Mouse (Mus musculus) granulocyte monocyte progenitor cell, adult 5-6 weeks (primary cell): Measurements from ENCODE around the gene Recql5. TPM values are rescaled to one million over a fixed set of nuclear protein-coding genes. Genes with fewer than 3 reads are reported as not detected.

Source experiments
- ATAC-seq: replicated peaks from 2 replicates; pipeline ENCODE4 v1.8.0; 2016; ENCODE audit warnings: mild to moderate bottlenecking, moderate TSS enrichment, inconsistent platforms; ENCODE audit not compliant: poor library complexity, severe bottlenecking
- total RNA-seq, 2 experiments: library from RNA; stranded (forward) in 1 of 2; stranded (reverse) in 1 of 2; fragments of 200-712, 200-1000 nt in 1 of 2; fragments of >200 nt in 1 of 2; fragmentation: Nextera tagmentation in 1 of 2; gene quantifications; 2 replicates each; pipeline ENCODE4 v1.2.3; 2014 to 2017

Recql5 gene
- total RNA-seq, 2 experiments from 2014 or later = 18.9 to 22.8 TPM

DNA sequence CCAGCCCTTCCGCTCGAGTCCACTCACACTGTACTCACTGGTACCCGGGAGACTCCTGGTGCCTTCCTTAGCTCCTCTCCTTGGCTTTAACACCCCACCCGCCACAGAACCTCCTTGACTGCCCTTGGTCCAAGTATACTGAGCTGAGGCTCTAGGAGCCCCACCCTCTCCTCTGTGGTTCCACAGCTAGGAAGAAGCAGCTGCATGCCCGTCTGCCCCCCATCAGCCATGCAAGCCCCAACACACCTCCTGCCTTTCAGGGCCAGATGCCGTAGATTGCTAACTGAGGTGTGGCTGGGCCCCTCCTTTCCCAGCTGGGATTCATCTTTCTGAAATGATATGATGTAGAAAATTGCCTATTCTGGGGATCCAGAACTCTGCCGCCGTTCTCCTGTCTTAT is 12.0 kb upstream of the Recql5 start:
- no peak for ATAC-seq

- ATAC-seq = no peak
Observed at GRCm38 (mm10) chr11:115941980-115942379, 8.7 kb upstream of the Recql5 start.

GRCm38 (mm10) chr11:115939690-115940329 is 6.5 kb upstream of the Recql5 start:
- ATAC-seq = peak; percentile 56

DNA sequence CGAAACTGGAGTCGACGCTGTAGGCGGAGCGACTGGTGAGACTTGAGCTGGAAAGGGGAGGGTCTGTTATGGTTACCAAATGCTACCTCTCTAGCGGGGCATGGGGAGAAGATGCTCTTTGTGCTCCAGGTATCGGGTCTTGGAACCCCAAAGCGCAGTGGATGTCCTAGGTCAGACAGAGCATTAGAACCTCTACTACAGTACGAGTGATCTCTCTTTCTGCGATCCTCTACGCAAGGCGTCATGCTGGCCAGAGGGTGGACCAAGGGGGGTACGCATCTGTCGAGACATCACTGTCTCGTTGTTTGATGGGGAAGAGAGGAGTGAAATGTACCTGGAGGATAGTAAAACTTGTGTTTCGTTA is 452 bp upstream of the Recql5 start:
- ATAC-seq = no peak

DNA sequence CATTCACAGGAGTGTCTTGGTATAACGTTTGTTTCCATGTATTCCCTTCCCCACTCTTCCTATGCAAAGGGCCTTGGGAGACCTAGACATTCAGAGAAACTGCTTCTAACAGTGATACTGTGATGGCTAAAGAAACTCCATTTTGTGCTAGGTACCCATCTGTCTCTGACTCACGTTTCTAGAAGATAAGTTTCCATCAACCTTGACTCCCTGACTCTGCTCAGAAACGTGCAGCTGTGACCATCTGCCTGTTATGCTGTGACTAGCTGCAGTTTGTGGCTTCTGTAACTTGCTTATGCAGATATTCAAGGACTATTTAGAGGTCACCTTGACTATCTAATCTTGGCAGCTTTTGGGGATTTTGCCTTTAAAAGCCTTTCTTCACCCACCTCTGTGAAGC is 2.0 kb downstream of the Recql5 start:
- ATAC-seq = no peak

DNA sequence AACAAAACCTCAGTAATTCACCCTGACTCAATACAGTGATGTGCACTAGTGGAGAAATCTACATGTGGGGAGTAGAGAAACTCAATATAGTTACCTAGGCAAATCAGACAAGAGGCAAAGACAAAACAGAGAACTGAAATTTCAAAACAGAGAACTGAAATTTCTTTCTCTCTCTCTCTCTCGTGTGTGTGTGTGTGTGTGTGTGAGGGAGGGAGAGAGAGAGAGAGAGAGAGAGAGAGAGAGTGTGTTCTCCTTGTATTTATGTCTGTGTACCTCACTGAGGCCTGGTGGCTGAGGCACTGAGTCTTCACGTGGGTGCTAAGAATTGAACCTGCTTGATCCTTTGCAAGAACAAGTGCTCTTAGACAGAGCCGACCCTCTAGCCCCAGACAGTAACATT is 3.5 kb downstream of the Recql5 start:
- peak; percentile 25; the same call in 1 of the 2 replicates for ATAC-seq

DNA sequence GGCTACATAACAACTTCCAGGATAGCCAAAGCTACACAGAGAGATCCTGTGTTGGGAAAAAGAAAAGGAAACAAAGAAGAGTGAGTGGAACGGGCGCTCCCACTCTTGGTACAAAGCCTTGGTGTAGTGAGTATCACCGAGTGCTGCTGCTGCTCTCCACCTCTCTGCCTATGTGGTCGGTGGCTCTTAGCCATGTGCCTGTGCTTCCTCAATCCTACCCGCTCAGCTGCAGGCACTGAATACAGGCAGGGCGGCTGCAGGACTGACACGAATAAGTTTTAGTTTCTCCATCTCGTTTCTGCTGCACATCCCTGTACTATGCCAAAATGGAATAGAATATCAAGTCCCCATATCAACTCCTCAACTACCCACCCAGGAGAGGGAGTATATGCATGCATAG is 4.2 kb downstream of the Recql5 start:
- ATAC-seq = peak; percentile 26; the same call in 1 of the 2 replicates

DNA sequence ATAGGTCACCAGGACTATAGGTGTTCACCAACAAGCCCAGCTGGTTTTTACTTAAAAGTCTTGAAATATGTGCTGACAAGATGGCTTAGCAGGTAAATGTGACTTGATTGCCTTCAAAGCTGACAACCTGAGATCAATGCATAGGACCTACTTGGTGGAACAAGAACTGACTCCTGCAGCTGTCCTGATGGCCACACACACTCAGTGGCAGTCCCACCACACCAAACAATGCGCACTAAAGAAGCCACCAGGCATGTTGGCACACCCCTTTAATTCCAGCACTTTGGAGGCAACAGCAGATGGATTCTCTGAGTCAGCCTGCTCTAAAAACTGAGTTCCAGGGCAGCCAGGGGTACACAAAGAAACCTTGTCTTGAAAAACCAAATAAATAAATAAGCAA is 11.3 kb downstream of the Recql5 start:
- no peak for ATAC-seq

GRCm38 (mm10) chr11:115920110-115920818 is 13.0 kb downstream of the Recql5 start:
- ATAC-seq = peak; percentile 55

DNA sequence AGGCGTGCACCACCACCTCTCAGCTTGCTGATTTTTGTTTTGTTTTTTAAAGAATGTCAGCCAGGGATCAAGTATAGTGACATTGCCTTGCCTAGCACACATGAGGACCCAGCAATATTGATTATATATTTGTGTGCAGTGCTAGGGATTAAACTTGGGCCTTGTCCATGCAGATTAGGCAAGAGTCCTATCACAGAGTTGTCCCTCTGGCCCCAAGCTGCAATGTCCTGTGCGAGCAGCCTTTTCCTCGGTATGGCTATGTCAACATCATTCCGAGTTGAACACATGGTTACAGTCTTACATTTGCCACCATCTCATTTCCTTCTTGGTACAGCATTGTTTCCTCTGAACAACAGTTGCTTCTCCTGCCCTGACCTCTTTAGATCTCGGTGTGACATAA is 14.2 kb downstream of the Recql5 start:
- ATAC-seq = no peak

GRCm38 (mm10) chr11:115918637-115919036 is 14.6 kb downstream of the Recql5 start:
- ATAC-seq = no peak

DNA sequence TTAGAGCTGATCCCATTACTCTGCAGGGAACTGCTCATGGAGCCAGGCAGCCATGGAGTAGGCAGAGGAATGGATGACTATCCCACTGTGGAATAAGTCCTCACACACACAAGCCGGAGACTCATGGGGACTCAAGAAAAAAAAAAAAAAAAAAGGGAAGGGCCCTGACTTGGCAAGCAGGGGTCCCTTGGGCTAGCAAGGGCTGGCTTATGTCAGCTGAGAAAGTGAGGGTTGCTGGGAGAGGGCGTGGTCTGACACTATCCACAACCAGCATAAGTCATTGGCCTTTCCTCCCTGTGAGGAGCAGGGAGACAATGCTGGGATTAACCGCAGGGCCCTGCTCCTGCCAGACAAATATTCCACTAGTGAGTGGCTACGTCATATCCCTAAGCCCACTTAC is 16.7 kb downstream of the Recql5 start:
- no peak for ATAC-seq

DNA sequence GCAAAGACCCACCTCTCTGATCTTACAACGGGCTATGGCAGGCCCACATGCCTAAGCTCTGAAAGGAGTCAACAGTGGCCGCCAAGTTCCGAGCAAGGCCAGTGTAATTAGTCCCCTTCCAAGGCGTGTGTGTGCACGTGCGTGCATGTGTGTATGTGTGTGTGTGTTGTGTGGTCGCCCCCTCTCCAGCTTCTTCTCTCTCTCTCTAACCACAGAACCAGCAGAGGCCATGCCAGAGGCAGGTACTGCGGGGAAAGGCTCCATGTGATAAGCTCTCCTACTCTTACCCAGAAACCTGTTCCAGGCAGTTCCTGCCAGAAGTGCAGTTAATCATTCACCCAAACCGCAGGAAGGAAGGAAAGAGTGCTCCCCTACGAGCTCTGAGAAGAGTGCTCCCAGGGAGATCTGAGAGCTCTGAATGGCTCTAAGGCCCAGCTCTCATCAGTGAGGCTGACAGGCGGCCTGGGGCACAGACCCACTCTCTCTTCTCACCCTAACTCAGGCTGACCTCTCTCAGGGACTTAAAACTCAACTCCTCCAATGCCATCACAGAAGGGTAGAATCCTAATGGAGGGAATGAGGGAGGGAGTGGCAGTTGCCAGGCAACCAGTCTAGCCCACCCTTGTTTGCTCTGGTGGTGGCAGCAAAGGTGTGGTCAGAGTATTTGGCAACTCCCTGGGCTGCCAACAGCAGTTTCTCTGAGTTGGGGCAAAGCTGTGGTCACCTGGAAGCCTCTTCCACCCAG is 21.5 kb downstream of the Recql5 start, which contains the start of gene Smim6:
Smim6 (plus strand) TSS at position 386 of the 745 bp plus-strand sequence.
- ATAC-seq = peak; percentile 66

DNA sequence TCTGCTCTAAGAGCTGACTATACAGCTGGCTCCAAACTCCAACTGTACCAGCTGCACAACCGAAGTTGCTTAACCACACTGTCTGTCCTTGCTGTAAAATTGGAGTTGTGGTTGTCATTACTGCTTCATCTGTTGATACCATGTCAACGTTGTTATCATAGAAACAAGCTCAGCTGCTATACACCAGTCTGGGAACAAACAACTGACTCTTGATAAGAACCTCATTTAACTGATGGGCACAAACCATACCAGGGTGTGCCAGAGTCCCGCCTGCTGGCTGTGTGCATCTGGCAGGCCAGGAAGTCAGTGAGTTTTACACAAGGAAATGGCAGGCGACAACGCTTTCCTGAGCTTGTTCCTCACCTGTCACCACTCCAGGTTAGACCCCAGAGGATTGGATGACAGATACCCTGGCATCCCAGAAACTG is 22.1 kb downstream of the Recql5 start:
- ATAC-seq = peak; percentile 43

DNA sequence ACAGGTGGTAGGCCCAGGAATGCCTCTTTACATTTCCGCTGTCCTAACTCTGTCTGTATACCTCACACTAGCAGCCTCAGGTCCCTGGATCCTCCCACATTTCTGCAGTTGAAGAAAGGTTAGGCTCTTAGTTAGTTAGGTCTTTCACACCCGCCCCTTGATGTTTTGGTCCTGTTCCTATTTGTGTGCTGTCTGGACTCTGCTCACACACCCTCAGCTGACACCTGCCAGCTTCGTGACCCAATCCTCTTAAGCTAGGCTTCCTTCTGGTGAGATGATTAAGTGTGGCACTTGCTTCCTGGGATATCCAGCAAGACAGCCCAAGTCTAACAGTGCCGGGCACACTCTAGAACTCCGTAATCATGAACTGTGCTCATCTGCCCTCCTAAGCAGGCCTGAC is 26.8 kb downstream of the Recql5 start:
- no peak for ATAC-seq

DNA sequence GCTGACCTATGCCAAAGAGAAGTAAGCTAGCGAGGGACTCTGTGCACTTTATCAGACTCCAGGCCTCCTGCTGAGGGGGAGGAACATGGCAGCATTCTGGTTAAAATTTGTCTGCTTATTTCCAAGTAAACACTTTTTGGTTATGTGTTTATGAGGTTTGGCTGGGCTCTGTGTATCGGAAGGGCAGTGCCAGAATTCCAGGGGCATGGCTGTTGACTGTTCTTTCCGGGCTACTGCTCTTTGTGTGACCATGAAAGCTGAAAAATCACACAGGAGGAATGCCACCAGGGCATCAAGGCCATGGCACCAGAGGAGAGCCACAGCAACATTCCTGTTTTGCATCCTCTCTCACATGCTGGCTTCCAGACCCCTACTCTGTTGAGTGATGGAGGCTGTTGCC is 27.2 kb downstream of the Recql5 start:
- ATAC-seq = no peak

GRCm38 (mm10) chr11:115904956-115905790 is 28.1 kb downstream of the Recql5 start:
- no peak for ATAC-seq

DNA sequence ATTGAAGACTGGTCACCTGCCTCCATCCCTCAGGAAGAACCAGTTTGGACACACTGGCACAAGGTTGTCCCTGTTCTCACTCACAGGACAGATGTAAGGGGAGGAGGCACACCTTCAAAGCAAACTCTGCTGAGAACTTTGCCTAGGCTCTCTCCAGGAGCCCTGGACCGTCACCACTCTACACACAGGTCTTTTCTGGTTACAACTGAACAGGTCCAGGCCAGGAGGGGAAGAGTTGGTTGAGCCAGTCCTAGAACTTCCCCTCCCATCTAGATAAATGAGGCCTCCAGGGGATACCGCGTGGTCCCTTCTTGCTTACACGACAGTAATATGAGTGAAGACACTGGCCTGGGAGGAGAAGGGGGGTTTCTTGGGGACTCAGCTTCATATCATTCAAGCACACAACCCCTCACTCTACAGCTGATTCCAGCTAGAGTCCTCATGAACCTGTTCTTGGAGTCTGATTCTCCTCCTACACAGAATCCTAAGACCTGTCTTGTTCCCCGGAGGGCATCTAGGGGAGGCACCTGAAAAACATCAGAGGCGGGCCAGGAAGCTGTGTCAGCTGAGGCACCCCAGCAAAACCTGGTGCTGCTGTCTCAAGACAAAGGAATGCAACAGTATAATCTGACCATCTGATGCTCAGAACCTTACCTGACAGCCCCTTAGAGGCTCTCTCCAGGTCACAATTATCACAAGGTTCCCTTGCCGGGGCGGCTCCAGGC is 28.9 kb downstream of the Recql5 start:
- ATAC-seq = no peak

- 0 out of 2 replicates have a peak, but pooled peaks have one; percentile 6 for ATAC-seq
Observed at GRCm38 (mm10) chr11:115903384-115904230, 29.7 kb downstream of the Recql5 start.
